Mouse (Mus musculus) G1E (cell line): ENCODE results near the gene Vps37b. TPM values are rescaled to one million over a fixed set of nuclear protein-coding genes. Genes with fewer than 3 reads are reported as not detected.

Experiments used
- ATAC-seq: 2 replicates; pipeline ENCODE4 v1.8.0; 2016; ENCODE audit warnings: mild to moderate bottlenecking; ENCODE audit not compliant: insufficient number of reproducible peaks, poor library complexity, low FRiP score, severe bottlenecking; ENCODE audit errors: extremely low read depth
- DNase-seq: peaks from one replicate; pipeline ENCODE4 v3.0.0; 2012; ENCODE audit warnings: low spot score
- H3K27me3 ChIP-seq: 2 replicates; pipeline ENCODE4 v1.6.1; 2012; ENCODE audit warnings: mild to moderate bottlenecking, low read length, inconsistent platforms; ENCODE audit not compliant: insufficient read depth
- H3K36me3 ChIP-seq: replicated peaks from 2 replicates; pipeline ENCODE3; 2012; ENCODE audit warnings: mild to moderate bottlenecking, inconsistent platforms
- H3K4me1 ChIP-seq: 2 replicates; pipeline ENCODE4 v1.6.1; 2012; ENCODE audit warnings: low read depth, low read length, inconsistent platforms, mixed read lengths; ENCODE audit not compliant: insufficient read depth
- H3K4me3 ChIP-seq: 2 replicates; pipeline ENCODE4 v1.5.1; 2012; ENCODE audit warnings: low read depth, mild to moderate bottlenecking, inconsistent platforms, low read length, moderate library complexity, mixed read lengths
- H3K9me3 ChIP-seq: replicated peaks from 2 replicates; pipeline ENCODE4 v1.6.1; 2012; ENCODE audit warnings: inconsistent platforms
- CTCF ChIP-seq: IDR thresholded peaks from 2 replicates; pipeline ENCODE4 v1.5.1; 2012; ENCODE audit warnings: low read depth, low read length, inconsistent platforms, mixed read lengths
- GATA1 ChIP-seq: IDR thresholded peaks from 2 replicates; pipeline ENCODE4 v1.6.1; 2012; ENCODE audit warnings: borderline replicate concordance, low read length, inconsistent platforms, mixed read lengths
- GATA2 ChIP-seq: IDR thresholded peaks from 2 replicates; pipeline ENCODE4 v1.6.1; 2012; ENCODE audit warnings: low read depth, low read length, inconsistent platforms, borderline replicate concordance
- POLR2AphosphoS5 ChIP-seq: IDR thresholded peaks from 2 replicates; pipeline ENCODE4 v1.6.1; 2012; ENCODE audit warnings: low read depth, low read length, inconsistent platforms; ENCODE audit not compliant: insufficient replicate concordance
- TAL1 ChIP-seq: conservative IDR thresholded peaks from 2 replicates; pipeline ENCODE4 v1.6.1; 2012; ENCODE audit warnings: low read depth, low read length, inconsistent platforms, mixed read lengths
- polyA plus RNA-seq: library from polyadenylated mRNA; stranded (reverse); fragments of >175 nt; gene quantifications from 2 replicates; pipeline ENCODE4 v1.2.3, GENCODE M21; 2012
- total RNA-seq, 2 experiments: library from RNA; stranded (forward) in 1 of 2; stranded (reverse) in 1 of 2; fragments of 200-1000 nt in 1 of 2; fragments of >200 nt in 1 of 2; fragmentation: Nextera tagmentation in 1 of 2; gene quantifications; 2 replicates each; pipeline ENCODE4 v1.2.3; 2014 to 2017

Vps37b gene
- total and polyA plus RNA-seq, 3 experiments: 26.2 to 135 (median 64.1) TPM

DNA sequence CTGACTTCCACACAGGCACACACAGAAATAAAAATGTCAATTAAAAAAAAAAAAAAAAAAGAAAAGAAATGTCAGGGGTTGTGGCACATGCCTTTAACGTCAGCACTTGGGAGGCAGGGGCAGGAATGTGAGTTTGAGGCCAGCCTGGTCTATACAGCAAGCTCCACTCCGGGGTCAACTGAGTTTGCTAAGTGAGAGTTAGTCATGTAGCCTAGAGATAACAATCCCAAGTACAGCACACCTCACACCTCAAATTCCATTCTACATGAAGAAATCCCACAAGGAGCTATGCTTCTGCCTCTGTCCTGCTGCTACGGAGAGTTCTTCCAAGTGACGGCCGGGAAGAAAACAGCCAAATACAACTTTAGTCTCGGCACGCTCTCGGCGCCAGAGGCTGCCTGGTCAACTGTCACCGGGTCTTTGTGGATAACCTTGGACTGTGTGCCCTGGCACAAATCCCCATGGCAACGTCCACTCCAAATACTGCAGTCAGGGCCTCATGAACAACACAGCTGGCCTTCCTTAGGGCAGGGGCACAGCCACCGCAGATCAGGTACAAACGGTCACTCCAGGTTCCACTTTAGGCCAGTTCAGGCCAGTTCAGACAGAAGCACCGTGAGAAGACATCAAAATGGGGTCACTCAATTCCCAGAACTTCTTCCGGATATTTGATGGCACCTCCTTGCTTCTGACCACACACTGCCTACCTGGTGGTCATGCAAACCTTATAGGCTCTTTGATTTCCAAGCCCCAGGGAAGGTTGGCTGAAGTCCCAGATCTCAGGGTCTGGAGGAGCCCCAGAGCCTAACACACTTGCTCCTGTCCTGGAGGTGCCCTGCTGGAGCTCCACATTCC is 6.3 kb downstream of the Vps37b start:
- peaks cover 84% of the 10 kb centered on the region for H3K36me3 ChIP-seq
- TF ChIP-seq GATA1 (no peak), TAL1 (no peak), CTCF (no peak), GATA2 (no peak), POLR2AphosphoS5 (no peak)
- no peak overlapping the region; the same call in 1 of the 2 replicates for H3K4me3 ChIP-seq
- no peaks in the 10 kb centered on the region for H3K9me3 ChIP-seq
- no peak for DNase-seq
- no peak for ATAC-seq
- peaks cover 94% of the 10 kb centered on the region for H3K4me1 ChIP-seq
- no peaks in the 10 kb centered on the region for H3K27me3 ChIP-seq

DNA sequence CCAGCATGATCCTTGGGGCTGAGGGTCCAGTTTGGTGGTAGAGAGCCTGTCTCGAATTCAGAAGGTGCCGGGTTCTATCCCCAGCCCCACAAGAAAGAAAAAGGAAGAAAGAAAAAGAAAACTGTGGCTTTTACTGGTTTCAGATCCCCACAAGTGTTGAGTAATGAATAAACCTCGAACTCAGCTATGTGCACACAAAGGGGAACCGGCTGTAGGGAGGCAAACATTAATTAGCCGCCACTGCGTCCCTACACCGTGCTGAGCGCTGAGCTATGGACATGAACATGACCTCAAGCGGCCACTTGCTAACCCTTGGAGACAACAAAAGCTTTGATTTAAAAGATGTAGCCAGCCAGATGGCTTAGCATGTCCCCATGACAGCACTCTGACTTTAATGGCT is 6.9 kb downstream of the Vps37b start:
- Histone ChIP-seq H3K27me3 (no peaks in the 10 kb centered on the region), H3K4me3 (no peak overlapping the region), H3K36me3 (peaks cover 84% of the 10 kb centered on the region), H3K9me3 (no peaks in the 10 kb centered on the region), H3K4me1 (peaks cover 92% of the 10 kb centered on the region)
- TF ChIP-seq GATA2: no peak
- ATAC-seq: no peak
- DNase-seq: no peak

DNA sequence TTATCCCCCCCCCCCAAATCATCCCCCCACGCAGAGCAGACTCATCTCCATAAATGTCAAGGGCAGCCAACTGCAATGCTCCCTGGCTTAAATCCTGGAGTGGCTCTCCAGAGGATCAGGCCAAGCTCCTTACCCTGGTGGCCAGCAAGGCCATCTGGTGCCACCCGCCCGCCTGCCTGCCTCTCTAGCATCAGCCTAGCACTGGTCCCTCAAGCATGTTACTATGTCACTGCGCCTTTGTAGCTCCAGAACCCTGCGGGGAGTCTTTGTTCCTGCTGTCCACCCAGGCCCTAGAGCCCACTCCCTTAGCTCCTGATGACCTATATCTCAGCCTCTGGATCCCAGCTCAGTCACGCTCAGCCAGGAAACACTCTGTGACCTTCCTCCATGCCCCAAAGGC is 7.4 kb downstream of the Vps37b start:
- TF ChIP-seq POLR2AphosphoS5 (no peak), TAL1 (no peak), CTCF (no peak), GATA1 (no peak), GATA2 (no peak)
- Histone ChIP-seq H3K9me3 (no peaks in the 10 kb centered on the region), H3K27me3 (no peaks in the 10 kb centered on the region), H3K36me3 (peaks cover 86% of the 10 kb centered on the region), H3K4me1 (peaks cover 93% of the 10 kb centered on the region), H3K4me3 (no peak overlapping the region)
- DNase-seq: no peak
- ATAC-seq: no peak

DNA sequence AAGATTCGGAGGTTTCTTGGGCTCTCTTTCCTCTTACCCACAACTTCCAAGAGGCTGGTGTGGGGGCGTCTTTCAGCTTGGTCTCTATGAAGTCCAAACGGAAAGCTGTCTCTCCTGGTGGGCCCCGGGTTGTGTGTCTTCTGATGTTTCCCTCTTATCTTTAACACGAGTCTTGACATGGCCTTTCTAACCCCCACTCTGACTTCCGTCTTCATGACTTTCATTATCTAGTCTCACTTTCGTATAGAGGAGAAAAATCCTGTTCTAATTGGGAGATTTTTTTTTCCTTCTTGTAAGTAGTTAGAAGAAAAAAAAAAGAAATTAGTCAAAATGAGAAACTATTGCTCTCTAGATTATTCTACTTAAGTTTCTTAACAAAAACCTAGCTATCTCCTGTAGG is 9.7 kb downstream of the Vps37b start:
- H3K36me3 ChIP-seq: peaks cover 85% of the 10 kb centered on the region
- H3K9me3 ChIP-seq: no peaks in the 10 kb centered on the region
- H3K4me3 ChIP-seq: peak overlapping the region; percentile 56; the same call in 1 of the 2 replicates
- ATAC-seq (peak; percentile 37), DNase-seq (no peak)
- H3K27me3 ChIP-seq: no peaks in the 10 kb centered on the region
- H3K4me1 ChIP-seq: peaks cover 93% of the 10 kb centered on the region
- no peak for TF ChIP-seq CTCF
- no peak for TF ChIP-seq GATA1
- no peak for TF ChIP-seq GATA2
- TF ChIP-seq POLR2AphosphoS5: no peak
- TF ChIP-seq TAL1: no peak

DNA sequence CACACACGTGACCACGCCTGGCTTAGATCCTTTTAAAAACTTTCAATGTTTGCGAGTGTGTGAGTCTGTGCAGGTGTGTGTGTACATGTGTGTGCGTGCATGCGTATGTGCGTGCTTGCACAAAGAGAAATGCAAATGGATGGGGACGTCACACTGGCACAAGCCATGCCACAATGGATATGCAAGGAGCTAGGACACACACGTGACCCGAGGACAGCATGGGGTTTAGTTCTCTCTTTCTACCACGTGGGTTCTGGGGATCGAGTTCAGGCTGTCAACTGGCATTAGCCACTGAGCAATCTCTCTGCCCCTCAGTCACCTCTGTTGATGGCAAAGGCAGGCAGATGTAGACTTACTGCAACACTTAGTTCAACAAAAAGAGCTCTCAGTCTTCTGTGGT is 10.4 kb downstream of the Vps37b start:
- peaks cover 95% of the 10 kb centered on the region for H3K4me1 ChIP-seq
- peak overlapping the region; percentile 56 for H3K4me3 ChIP-seq
- ATAC-seq (no peak), DNase-seq (no peak)
- TF ChIP-seq TAL1 (no peak), CTCF (no peak), POLR2AphosphoS5 (no peak), GATA2 (no peak), GATA1 (no peak)
- H3K36me3 ChIP-seq: peaks cover 87% of the 10 kb centered on the region
- H3K9me3 ChIP-seq: no peaks in the 10 kb centered on the region
- no peaks in the 10 kb centered on the region for H3K27me3 ChIP-seq

DNA sequence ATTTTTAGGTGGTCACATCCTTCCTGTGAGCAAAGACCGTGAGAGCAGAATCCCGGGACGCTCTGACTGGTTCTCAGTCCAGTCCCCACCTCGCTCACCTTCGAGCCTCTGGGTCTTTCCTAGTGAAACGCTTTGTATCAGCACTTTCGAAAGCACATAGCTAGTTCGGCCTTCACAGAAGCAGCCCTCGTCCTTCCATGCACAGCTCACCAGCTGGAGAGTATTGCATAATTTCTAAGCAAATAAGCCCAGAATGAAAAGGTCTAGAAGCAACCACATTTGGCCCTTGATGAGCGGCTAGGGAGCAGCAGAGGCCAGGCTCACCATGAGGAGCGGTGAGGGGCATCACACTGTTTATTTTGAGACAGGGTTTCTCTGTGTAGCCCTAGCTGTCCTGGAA is 10.9 kb downstream of the Vps37b start:
- Histone ChIP-seq H3K27me3 (no peaks in the 10 kb centered on the region), H3K4me3 (no peak overlapping the region), H3K4me1 (peaks cover 95% of the 10 kb centered on the region), H3K36me3 (peaks cover 87% of the 10 kb centered on the region), H3K9me3 (no peaks in the 10 kb centered on the region)
- TF ChIP-seq POLR2AphosphoS5: no peak
- no peak for TF ChIP-seq CTCF
- no peak for TF ChIP-seq GATA2
- TF ChIP-seq TAL1: no peak
- TF ChIP-seq GATA1: no peak
- DNase-seq: no peak
- no peak for ATAC-seq
